Mouse (Mus musculus) c-Kit-positive CD71-positive TER-119-negative erythroid progenitor cells, embryonic 14.5 days (primary cell): ENCODE measurements around the gene Prdm2.
A peak's percentile ranks its signal among the peaks of the same experiment; 100 is the strongest.

Experiments
- DNase-seq: peaks from one replicate; pipeline ENCODE4 v3.0.0-alpha.2; 2013; ENCODE audit warnings: low read depth

Gene Prdm2

GRCm38 (mm10) chr4:143212341-143213174 is at the start of gene Prdm2:
Gene Prdm2 (minus strand): TSS chr4:143212995.
- DNase-seq, result peak; percentile 40

DNA sequence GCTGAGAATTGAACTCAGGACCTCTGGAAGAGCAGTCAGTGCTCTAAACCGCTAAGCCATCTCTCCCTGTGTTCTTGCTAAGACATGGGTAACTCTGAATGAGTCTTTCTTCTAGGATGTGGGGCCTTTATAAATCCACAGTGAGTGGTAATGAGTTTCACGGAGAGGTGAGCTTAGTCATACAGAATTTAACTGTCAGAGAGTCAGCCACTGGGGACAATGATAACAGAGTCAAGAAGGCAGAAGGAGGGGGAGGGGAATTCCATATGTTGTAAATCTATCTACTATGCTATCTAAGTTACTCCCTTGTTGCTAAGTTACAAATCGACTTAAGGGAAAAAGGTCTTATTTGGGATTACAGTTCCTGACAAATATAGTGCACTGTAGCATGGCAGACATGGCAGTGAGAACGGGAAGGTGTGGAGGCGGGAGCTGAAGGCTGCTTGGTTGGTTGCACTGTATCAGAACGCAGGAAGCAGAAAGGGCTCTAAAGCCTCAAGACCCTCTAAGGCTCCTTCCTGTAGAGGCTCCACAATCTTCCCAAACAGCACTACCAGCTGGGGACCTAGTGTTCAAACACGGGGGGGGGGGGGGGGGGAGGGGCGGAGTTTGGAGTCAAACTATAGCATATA is 47.0 kb upstream of the Prdm2 start:
- peak; percentile 39 for DNase-seq

DNA sequence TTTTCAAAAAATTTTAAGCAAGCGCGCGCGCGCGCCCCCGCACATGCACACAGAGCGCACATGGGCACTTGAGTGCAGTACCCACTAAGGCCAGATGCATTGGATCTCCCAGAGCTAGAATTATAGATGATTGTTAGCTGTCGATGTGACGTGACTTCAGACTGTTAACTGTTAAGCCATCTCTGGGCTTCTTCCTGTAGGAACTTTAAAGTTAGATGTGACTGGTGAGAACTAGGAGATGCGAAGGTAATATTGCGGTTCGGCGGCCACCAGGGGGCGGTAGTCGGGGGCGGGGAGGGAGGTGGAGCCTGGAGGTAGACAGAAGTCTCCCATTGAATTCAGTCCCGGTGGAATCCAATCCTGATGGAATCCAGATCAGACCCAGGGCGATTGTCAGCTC is 45.7 kb upstream of the Prdm2 start:
- peak; percentile 31 for DNase-seq

DNA sequence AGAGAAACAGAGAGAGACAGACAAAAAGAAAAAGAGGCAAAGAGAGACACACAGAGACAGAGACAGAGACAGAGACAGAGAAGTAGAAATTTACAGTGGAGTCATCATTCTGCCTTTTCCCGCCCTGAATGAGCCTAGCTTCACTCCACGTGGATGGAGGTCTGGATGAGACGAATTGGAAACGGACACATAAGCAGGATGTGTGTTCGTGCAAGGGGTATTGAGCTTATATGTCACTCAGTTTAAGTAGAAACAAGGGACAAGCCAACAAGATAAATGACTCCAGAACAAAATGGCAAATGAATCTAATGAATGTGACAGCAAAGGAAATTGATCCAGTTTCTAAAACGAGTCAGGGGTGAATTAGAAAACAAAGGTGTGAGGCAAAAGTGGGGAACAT is 45.2 kb upstream of the Prdm2 start:
- no peak for DNase-seq

DNA sequence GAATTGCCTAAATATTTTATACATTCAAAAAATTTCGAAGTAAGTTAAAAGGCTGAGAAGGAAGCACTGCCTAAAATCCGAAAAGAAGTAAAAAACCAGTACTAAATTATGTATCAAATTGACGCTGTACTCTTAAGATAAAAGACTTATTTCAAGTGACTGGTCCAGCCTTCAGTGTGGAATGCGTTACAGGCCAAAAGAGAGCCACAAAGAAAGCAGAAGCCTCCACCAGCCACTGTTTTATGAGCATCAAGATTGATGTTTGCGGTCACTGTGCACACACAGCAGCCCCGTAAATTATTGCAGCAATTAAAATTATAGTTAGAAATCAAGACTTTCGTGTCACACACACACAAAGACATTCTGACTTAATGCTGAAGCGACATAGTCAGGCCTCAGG is 42.7 kb upstream of the Prdm2 start:
- no peak for DNase-seq

DNA sequence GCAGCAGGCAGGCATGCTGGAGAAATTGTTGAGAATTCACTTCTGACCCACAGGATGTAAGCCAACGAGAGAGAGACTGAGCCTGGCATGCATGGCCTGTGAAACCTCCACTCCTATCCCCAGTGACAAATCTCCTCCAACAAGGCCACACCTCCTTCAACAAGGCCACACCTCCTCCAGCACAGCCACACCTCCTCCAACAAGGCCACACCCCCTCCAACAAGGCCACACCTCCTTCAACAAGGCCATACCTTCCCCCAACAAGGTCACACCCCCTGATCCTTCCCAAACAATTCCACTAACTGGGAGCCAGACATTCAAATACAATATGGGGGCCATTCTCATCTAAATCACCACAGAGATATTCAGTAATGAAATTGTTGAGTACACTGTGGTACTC is 40.6 kb upstream of the Prdm2 start:
- DNase-seq, result no peak

DNA sequence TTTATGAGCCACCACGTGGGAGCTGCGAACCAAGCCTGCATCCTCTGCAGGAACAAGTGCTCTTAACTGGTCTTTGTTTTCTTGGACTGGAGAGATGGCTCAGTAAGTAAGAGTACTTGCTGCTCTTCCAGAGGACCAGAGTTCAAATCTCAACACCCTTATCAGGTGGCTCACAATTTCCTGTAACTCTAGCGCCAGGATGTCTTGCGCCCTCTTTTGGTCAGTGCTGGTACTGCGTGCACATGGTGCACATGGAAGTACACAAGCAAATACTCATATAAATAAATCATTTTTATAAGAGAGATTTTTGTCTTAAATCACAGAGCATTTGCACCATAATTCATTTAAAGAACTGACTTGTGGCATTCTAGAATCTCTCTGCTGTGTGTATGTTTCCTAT is 35.3 kb upstream of the Prdm2 start:
- DNase-seq, result peak; percentile 29

GRCm38 (mm10) chr4:143241294-143241693 is 28.5 kb upstream of the Prdm2 start:
- DNase-seq, result no peak

DNA sequence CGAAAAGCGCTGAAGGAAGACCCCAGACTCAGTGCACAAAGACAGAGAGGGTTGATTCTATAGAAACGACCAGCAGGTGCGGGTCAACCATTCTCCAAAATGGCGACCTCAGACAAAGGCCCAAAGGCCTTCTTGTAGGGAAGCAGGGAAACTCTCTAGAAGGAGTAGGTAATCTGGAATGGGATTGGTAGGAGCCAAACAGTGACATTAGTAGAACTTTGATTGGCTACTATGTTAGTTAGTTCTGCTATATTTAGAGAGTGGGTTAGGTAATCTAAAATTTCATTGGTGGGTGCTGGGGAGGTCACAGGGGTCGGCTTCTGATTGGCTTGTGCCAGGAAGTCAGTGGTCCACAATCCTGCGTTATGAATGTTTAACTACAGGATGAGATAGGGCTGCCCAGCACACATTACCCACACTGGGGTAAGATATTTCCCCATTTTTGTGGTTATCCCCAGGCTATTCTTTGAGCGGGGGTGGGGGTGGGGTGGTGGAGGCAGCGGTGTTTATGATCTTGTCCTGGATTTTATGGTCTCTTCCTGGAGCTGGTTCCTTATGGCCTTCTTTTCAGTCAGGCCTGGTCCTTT is 26.9 kb upstream of the Prdm2 start:
- DNase-seq, result no peak

GRCm38 (mm10) chr4:143239117-143239516 is 26.3 kb upstream of the Prdm2 start:
- DNase-seq, result no peak

GRCm38 (mm10) chr4:143238241-143239031 is 25.6 kb upstream of the Prdm2 start:
- peak; percentile 24 for DNase-seq

DNA sequence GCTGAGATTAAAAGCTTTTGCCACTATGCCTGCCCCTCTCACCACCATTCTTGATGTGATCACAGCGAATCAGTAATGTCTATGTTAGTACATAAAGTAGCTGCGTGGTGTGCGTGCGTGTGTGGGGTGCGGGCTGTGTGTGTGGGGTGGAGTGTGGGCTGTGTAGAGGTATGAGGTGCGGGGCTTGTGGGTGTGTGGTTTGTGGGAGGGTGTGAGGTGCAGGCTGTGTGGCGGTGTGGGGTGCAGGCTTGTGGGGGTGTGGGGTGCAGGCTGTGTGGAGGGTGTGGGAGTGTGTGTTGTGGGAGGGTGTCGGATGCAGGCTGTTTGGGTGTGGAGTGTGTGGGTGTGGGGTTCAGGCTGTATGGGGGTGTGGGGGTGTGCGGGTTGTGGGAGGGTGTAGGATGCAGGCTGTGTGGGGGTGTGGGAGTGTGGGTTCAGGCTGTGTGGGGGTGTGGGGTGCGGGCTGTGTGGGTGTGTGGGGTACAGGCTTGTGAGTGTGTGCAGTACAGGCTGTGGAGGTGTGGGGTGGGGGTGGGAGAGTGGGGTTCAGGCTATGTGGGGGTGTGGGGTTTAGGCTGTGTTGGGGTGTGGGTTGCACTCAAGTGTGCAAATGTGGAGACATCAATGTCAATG is 19.1 kb upstream of the Prdm2 start:
- no peak for DNase-seq

DNA sequence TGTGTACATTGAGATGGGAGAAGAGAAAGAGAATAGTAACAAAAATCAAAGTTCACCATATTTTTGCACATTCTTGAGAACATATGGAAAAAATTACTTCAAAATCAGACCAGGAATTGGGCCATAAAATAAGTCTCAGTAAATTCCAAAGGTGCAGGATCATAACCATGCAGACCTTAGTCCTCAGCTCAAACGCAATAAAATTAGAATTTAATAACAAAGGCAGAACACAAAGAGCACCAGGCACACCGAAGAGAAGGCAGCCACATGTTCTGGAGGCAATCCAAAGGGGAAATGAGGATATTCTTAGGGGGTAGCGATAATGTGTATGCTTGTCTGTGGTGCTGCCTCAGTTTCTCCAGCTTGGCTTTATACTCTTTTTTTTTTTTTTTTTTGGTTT is 18.3 kb upstream of the Prdm2 start:
- DNase-seq, result no peak

DNA sequence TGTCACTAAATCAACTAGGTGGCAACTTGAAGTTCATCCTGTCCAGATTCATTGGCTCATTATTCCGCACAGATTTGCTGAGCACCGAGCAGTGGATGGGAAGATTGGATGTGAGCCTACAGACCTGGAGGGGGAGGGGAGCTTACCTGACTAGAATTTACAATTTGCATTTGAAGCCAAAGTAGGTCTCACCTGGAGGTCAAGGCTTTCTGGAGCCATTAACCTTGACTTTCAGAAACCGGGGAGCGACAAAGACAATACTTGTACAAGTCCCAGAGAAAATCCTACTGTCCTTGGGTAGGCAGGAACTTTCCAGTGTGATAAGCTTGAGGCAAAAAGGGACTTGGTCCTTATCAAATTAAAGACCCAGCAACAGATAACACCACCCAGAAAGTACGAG is 15.2 kb upstream of the Prdm2 start:
- no peak for DNase-seq

- DNase-seq, result no peak
These were observed 13.1 kb upstream of the Prdm2 start for GRCm38 (mm10) chr4:143225886-143226285.

- DNase-seq, result no peak
These were observed 6.5 kb upstream of the Prdm2 start for GRCm38 (mm10) chr4:143219316-143219751.

DNA sequence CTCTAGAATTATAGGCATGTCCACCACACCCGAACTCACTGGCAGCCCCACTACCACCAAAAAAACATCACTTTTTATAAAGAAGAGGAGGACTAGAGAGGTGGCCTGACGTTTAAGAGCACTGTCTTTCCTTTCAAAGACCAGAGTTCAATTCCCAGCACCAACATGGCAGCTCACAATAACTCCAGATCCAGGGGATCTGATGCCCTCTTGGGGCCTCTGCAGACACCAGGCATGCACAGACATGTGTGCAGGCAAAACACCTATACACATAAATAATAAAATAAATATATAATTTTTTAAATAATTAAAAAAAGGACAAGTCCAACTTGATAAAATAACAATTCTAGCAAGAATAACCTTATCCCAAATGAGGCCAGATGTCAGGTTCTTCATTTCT is 6.1 kb upstream of the Prdm2 start:
- DNase-seq, result no peak

DNA sequence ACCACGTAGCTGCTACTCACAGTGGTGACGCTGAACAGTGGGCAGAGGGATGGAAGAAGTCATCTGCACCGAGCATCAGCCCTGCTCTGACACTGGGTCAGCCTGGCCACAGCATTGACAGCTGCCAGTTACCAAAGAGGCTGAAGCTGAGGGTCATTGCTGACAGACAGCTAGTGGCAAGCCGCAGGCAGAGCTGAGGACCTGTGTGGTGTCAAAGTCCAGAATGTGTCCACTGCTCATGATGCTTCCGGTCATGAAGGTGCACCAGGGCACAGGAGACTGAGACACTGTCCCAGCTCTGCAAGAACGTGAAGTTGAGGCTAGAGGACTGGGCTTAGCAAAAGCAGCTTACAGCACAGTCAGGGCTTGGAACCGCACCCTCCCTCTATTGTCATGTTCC is 4.4 kb upstream of the Prdm2 start:
- no peak for DNase-seq

DNA sequence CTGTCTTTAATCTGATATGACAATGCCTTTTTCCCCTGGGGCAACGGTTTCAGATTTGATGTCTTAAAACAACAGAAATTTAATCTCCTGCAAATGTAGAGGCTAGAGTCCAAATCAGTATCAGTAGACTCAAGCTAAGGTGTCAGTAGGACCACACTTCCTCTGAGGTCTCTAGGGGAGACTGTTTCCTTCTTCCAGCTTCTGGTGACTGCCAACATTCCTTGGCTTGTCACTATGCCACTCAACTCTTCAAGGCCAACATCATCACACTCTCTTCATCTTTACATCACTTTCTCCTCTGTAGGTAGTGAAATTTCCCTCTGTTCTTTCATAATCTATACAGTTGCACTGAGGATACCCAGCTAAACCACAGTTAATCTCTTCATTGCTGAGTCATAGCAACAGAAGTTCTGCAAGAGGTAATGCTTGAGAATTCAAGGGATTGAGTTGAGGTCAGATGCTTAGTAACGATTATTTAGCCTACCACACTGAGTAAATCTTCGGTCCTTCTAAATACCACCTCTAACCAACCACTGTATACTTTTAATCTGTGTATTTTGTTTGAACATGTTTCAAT is 1.5 kb upstream of the Prdm2 start:
- no peak for DNase-seq

DNA sequence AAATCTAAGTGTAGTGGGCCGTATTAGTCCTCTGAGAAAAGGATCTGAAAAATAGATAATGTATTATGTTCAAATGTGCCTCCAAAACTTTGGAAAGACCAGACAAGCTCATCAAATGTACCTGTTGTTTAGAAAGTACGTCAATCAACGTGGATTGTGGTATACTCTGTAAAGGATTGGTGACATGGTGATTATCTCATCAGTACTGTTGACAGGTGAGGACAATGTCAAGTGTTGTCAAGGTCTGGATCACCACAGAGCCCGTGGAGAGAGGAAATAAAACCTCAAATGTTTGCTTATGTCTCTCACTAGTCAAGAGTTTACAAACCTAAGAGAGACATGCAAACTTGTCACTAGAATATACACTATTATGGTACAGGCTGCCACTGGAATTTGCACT is 776 bp upstream of the Prdm2 start:
- no peak for DNase-seq

DNA sequence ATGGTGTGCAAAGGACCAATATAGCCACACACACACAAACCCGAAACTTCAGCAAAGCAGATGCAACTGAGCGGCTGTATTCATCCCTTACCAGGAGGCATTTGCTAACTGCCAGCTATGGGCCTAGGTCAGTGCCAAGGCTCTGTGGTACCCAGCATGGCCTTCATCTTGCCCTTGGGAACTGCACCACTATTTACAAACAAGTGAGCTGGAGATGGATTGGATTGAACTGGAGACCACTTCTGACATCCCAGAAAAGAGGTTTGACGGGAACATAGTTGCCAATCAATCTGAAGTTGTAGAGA is 332 bp upstream of the Prdm2 start:
- no peak for DNase-seq
